Mouse (Mus musculus): ENCODE results near the gene Map3k14.

- no peak for TF ChIP-seq CTCF (IDR thresholded peaks at IDR 0.05; ENCODE audit: extremely low read depth, insufficient read depth, insufficient read length, insufficient replicate concordance)
- TF ChIP-seq POLR2A (IDR thresholded peaks at IDR 0.05; ENCODE audit: low read depth, low read length) = no peak
Measured at GRCm38 (mm10) chr11:103201664-103202063, 65.6 kb downstream of the Map3k14 start.

Data from spleen, adult 2 months (tissue).